Mouse (Mus musculus) stomach, embryonic 16.5 days (tissue): ENCODE data around the gene Rab1a. TPM values are rescaled to one million over a fixed set of nuclear protein-coding genes. Genes with fewer than 3 reads are reported as not detected.
"Not testable (repeated sequence)": the region's sequence is repeated elsewhere in the genome, so short reads cannot be mapped to it uniquely, and the experiment has no call there.

Experiments
- ATAC-seq: fragments of 200-750 bp; cut with Nextera tagmentation; 2 replicates; pipeline ENCODE4 v1.8.0; 2017; ENCODE audit warnings: moderate number of reproducible peaks, moderate TSS enrichment; ENCODE audit not compliant: insufficient read depth, low FRiP score
- H3K27ac ChIP-seq: fragments of 300-500 bp; sonication (generic); 2 replicates; pipeline ENCODE4 v1.5.1; 2014; ENCODE audit warnings: low read length
- H3K27me3 ChIP-seq: fragments of 300-500 bp; sonication (generic); 2 replicates; pipeline ENCODE4 v1.6.1; 2014; ENCODE audit warnings: low read length, control low read depth, mixed read lengths; ENCODE audit not compliant: control insufficient read depth, insufficient read depth
- H3K36me3 ChIP-seq: fragments of 300-500 bp; sonication (generic); 2 replicates; pipeline ENCODE4 v1.6.1; 2014; ENCODE audit warnings: low read length; ENCODE audit not compliant: control insufficient read depth, insufficient read depth
- H3K4me1 ChIP-seq: fragments of 300-500 bp; sonication (generic); 2 replicates; pipeline ENCODE4 v1.6.1; 2014; ENCODE audit warnings: low read length, control low read depth, mixed read lengths; ENCODE audit not compliant: control insufficient read depth, insufficient read depth
- H3K4me2 ChIP-seq: fragments of 300-500 bp; sonication (generic); 2 replicates; pipeline ENCODE4 v1.6.1; 2014; ENCODE audit warnings: low read depth, low read length, mixed read lengths
- H3K4me3 ChIP-seq: fragments of 300-500 bp; sonication (generic); replicated peaks from 2 replicates; pipeline ENCODE4 v1.5.1; 2014; ENCODE audit warnings: mild to moderate bottlenecking, low read length
- H3K9ac ChIP-seq: fragments of 300-500 bp; sonication (generic); 2 replicates; pipeline ENCODE4 v1.6.1; 2014; ENCODE audit warnings: low read length
- H3K9me3 ChIP-seq: fragments of 300-500 bp; sonication (generic); replicated peaks from 2 replicates; pipeline ENCODE4 v1.6.1; 2016; ENCODE audit warnings: low read length, control low read depth; ENCODE audit not compliant: control insufficient read depth
- WGBS: fragments of 180-500 bp; shearing (Covaris S2); extraction: QIAGEN DNeasy Blood & Tissue Kit; methylation state at CpG from one replicate; pipeline ENCODE4 v1.1.7; 2014; 5-methylcytosine and 5-hydroxymethylcytosine counted together
- polyA plus RNA-seq: library from polyadenylated mRNA; unstranded; fragments of >200 nt; fragmentation: Nextera tagmentation; extraction: Ambion mirVana; gene quantifications from 2 replicates; pipeline ENCODE4 v1.2.1, GENCODE M21; 2015

The Rab1a gene
- polyA plus RNA-seq, 1 experiment from 2014 or later: 317 TPM

DNA sequence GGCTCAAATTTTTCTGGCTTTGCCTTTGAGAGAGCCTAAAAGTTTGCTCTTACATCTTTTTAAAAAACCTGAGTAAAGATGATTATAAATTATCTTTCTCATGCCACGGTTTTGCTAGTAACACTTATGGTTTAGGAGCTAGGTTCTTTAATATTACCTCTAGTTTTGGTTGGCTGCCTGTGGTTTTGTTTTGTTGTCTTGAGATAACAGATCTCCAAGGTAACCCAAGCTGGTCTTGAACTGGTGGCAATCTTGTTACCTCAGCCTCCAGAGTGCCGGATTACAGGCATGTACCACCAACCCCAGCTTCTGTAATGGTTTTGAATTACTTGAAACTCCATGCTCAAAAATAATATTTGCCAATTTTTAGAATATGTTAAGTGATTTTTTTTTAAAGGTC lies 10.6 kb downstream of the Rab1a start:
- WGBS: 67% methylated on average over 2 of the region's 2 CpGs
- no peak for ATAC-seq
- no peak overlapping the region for H3K4me3 ChIP-seq

DNA sequence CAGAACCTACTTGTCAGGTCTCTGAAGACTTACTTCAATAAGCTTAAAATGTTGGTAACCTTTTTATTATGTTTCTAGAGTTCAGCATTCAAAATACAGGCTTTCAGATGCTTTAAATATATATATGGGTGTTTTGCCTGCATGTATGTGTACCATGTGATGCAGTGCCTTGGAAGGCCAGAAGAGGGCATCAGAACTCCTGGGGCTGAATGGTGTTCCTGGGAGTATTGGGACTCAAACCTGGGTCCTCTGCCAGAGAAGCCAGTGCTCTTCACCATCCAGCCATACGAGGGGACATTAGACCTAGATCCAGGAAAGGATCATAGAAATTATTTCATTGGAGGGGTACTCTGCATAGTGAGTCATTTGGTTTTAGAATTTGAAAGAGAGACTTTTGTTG lies 13.5 kb downstream of the Rab1a start:
- H3K4me2 ChIP-seq: no peak overlapping the region
- no peaks in the 10 kb centered on the region for H3K27me3 ChIP-seq
- WGBS: 100% methylated on average over 1 of the region's 1 CpGs
- no peak overlapping the region for H3K4me3 ChIP-seq
- H3K9me3 ChIP-seq: no peaks in the 10 kb centered on the region
- peaks cover 4% of the 10 kb centered on the region for H3K4me1 ChIP-seq
- ATAC-seq: no peak
- peaks cover 25% of the 10 kb centered on the region for H3K36me3 ChIP-seq
- H3K9ac ChIP-seq: no peak overlapping the region
- no peak overlapping the region for H3K27ac ChIP-seq

More for the DNA sequence above, 10.6 kb downstream of the Rab1a start:
- no peaks in the 10 kb centered on the region for H3K9me3 ChIP-seq
- H3K4me2 ChIP-seq: no peak overlapping the region
- peaks cover 20% of the 10 kb centered on the region for H3K36me3 ChIP-seq
- H3K9ac ChIP-seq: no peak overlapping the region
- peaks cover 7% of the 10 kb centered on the region for H3K4me1 ChIP-seq
- no peak overlapping the region for H3K27ac ChIP-seq
- no peaks in the 10 kb centered on the region for H3K27me3 ChIP-seq

DNA sequence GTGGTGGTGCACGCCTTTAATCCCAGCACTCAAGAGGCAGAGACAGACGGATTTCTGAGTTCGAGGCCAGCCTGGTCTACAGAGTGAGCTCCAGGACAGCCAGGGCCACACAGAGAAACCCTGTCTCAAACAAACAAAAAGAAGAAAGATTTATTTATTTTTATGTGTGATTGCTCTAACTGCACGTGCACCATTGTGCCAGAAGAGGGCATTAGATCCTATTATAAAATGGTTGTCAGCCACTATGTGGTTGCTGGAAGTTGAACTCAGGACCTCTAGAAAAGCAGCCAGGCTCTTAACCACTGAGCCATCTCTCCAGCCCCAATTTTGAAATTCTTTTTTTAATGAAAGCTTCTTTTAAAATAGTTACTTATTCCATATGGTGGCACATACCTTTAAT lies 15.2 kb downstream of the Rab1a start:
- Histone ChIP-seq H3K27ac (no peak overlapping the region), H3K36me3 (peaks cover 28% of the 10 kb centered on the region), H3K9me3 (no peaks in the 10 kb centered on the region), H3K27me3 (no peaks in the 10 kb centered on the region), H3K9ac (no peak overlapping the region), H3K4me3 (no peak overlapping the region), H3K4me2 (no peak overlapping the region), H3K4me1 (no peaks in the 10 kb centered on the region)
- 85% methylated on average over 4 of the region's 4 CpGs for whole genome bisulfite sequencing
- no peak for ATAC-seq

DNA sequence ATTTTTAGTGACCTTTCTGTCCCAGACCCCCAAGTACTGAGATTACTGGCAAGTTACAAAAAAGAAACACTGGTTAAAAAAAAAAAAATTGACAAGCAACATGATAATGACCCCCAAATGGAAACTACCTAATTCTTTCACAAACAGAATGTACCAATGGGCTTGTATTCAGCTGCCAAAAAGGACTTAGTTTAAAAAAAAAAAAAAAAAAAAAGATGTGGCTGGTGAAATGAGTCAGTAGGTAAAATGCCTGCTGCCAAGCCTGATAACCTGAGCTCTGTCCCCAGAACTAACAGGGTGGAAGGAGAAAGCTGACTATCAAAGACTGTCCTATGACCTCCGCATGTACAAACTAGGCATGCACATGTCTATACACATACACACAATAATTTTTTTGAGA lies 16.0 kb downstream of the Rab1a start:
- no peak overlapping the region for H3K27ac ChIP-seq
- no peak overlapping the region for H3K9ac ChIP-seq
- 94% methylated on average over 1 of the region's 1 CpGs for WGBS
- H3K4me3 ChIP-seq: no peak overlapping the region
- no peak overlapping the region for H3K4me2 ChIP-seq
- peaks cover 28% of the 10 kb centered on the region for H3K36me3 ChIP-seq
- no peak for ATAC-seq
- H3K4me1 ChIP-seq: no peaks in the 10 kb centered on the region
- no peaks in the 10 kb centered on the region for H3K27me3 ChIP-seq
- H3K9me3 ChIP-seq: no peaks in the 10 kb centered on the region

DNA sequence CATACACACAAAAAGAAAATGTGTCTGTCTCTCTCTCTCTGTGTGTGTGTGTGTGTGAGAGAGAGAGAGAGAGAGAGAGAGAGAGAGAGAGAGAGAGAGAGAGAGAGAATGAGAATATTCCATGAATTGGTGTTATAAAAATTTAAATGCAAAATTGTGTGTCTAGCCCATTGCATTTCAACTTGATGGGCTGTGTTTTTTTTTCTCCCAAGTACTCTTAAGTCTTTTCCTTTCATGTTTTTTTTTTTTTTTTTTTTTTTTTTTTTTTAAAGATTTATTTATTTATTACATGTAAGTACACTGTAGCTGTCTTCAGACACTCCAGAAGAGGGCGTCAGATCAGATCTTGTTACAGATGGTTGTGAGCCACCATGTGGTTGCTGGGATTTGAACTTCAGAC lies 20.4 kb downstream of the Rab1a start:
- H3K27me3 ChIP-seq, H3K27ac ChIP-seq, H3K4me1 ChIP-seq, H3K4me2 ChIP-seq, H3K9me3 ChIP-seq, H3K4me3 ChIP-seq, ATAC-seq, H3K9ac ChIP-seq: not testable (repeated sequence)
- no CpG with 5 or more reads among the region's 1 CpGs for WGBS
- peaks cover 14% of the 10 kb centered on the region for H3K36me3 ChIP-seq

DNA sequence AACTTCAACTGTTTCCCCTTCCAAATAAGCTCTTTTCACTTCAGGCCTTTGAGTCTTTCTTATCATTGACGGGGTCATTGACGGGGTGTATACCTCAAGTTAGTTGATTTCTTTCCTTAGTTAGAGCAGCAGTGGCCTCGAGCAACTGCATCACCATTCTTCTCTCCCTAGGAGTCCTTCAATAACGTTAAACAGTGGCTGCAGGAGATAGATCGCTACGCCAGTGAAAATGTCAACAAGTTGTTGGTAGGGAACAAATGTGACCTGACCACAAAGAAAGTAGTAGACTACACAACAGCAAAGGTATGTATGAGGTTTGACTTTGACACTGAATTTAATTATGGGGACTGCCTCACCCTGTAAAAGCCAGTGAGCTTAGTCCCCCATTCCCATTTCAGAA lies 23.0 kb downstream of the Rab1a start:
- no peak for ATAC-seq
- no peak overlapping the region for H3K9ac ChIP-seq
- H3K27me3 ChIP-seq: no peaks in the 10 kb centered on the region
- no peak overlapping the region for H3K4me2 ChIP-seq
- H3K4me1 ChIP-seq: no peaks in the 10 kb centered on the region
- H3K4me3 ChIP-seq: no peak overlapping the region
- 73% methylated on average over 6 of the region's 6 CpGs for WGBS
- H3K9me3 ChIP-seq: no peaks in the 10 kb centered on the region
- H3K27ac ChIP-seq: no peak overlapping the region
- H3K36me3 ChIP-seq: peaks cover 14% of the 10 kb centered on the region

DNA sequence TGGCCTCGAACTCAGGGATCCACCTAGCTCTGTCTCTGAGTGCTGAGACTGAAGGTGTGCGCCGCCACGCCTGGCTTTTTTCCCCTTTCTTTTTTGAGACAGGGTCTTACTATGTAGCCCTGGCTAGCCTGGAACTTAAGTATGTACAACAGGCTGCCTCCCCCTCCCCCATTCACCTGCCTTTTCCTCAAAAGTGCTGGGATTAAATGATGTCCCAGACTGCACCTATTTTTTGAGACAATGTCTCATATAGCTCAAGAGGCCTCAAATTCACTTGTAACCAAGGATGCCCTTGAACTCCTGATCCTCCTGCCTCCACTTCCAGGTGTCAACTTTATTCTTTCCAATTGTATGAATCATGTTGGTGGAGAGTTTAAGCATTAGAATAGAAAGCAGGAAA lies 24.7 kb downstream of the Rab1a start:
- Histone ChIP-seq H3K27ac (no peak overlapping the region), H3K4me1 (no peaks in the 10 kb centered on the region), H3K27me3 (no peaks in the 10 kb centered on the region), H3K36me3 (peaks cover 21% of the 10 kb centered on the region), H3K9ac (no peak overlapping the region), H3K4me2 (no peak overlapping the region), H3K9me3 (no peaks in the 10 kb centered on the region), H3K4me3 (no peak overlapping the region)
- no peak for ATAC-seq
- WGBS: 94% methylated on average over 4 of the region's 4 CpGs

DNA sequence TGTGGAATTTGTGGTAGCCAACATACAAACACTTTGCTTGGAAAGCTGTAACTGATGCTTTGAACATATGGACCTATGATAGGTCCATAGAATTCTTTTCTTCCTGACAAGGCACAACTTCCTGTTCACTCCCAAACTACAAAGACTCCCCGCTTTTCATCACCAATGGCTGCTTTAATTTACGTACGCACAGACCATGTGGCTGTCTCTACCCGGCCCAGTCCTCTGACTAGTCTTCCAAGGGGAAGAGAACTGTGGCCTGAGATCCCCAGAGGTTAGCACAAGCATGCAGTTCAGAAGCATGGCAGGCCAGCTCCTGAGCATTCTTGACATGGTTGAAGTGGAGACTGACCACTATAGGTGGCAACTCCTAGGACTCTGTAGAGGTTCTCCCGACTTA lies 27.4 kb downstream of the Rab1a start:
- H3K9ac ChIP-seq: no peak overlapping the region
- 81% methylated on average over 5 of the region's 5 CpGs for WGBS
- no peak overlapping the region for H3K4me2 ChIP-seq
- H3K36me3 ChIP-seq: peaks cover 22% of the 10 kb centered on the region
- no peaks in the 10 kb centered on the region for H3K9me3 ChIP-seq
- H3K4me3 ChIP-seq: no peak overlapping the region
- H3K27me3 ChIP-seq: no peaks in the 10 kb centered on the region
- H3K27ac ChIP-seq: 0 out of 2 replicates have a peak overlapping the region, but pooled peaks have one; percentile 33
- H3K4me1 ChIP-seq: no peaks in the 10 kb centered on the region
- ATAC-seq: no peak

DNA sequence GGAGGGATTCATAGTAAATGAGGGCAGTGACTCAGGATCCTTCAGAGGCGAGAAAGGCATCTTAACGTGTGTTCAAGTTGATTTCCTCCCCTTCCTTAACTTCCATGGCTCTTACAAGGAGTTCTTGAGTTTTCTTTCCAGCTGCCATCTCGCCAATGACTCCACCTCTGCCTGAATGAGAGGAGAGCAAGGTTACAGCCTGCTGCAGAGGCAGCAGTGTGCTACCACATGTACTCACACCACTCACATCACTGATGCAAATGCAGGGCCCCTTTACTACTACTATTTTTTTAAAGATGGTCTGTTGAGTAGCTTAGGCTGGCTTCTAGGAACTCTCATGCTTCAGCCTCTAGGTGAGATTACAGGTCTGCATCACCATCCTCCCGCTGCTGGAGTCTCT lies 28.1 kb downstream of the Rab1a start:
- Histone ChIP-seq H3K27ac (no peak overlapping the region), H3K4me3 (no peak overlapping the region), H3K9me3 (no peaks in the 10 kb centered on the region), H3K9ac (no peak overlapping the region), H3K4me2 (no peak overlapping the region), H3K36me3 (peaks cover 21% of the 10 kb centered on the region), H3K4me1 (no peaks in the 10 kb centered on the region), H3K27me3 (no peaks in the 10 kb centered on the region)
- no peak for ATAC-seq
- 83% methylated on average over 4 of the region's 4 CpGs for WGBS

DNA sequence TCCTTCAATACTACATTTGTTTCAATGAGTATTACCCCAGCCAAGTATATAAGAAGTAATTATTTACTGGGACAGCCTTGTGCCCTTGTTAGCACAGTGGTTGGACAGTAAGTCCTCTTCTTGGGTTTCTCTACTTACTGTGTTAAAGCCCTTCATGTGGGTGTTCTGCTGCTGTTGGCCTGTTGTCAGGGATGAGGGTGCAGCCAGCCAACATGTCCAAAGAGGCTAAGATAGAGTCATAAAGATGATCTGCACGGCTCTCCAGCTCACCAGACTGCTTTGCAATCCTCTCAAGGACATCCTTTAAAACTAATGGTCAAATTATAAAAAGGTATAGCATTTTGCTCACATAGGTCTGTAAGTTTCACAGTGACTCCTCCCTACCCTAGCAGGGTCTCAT lies 29.1 kb downstream of the Rab1a start:
- no peak overlapping the region for H3K9ac ChIP-seq
- WGBS: 85% methylated on average over 1 of the region's 1 CpGs
- H3K27me3 ChIP-seq: no peaks in the 10 kb centered on the region
- H3K36me3 ChIP-seq: peaks cover 29% of the 10 kb centered on the region
- no peak overlapping the region for H3K4me2 ChIP-seq
- ATAC-seq: no peak
- H3K4me3 ChIP-seq: no peak overlapping the region
- no peaks in the 10 kb centered on the region for H3K4me1 ChIP-seq
- no peaks in the 10 kb centered on the region for H3K9me3 ChIP-seq
- peak overlapping the region; percentile 73 for H3K27ac ChIP-seq
